Mouse (Mus musculus): ENCODE measurements at regions not wholly inside any gene's neighbourhood (a gene's known extent, or its start where the extent isn't known, plus 50 kb on each side); places are given as distances from the start of the nearest gene placed in this dataset.

DNA sequence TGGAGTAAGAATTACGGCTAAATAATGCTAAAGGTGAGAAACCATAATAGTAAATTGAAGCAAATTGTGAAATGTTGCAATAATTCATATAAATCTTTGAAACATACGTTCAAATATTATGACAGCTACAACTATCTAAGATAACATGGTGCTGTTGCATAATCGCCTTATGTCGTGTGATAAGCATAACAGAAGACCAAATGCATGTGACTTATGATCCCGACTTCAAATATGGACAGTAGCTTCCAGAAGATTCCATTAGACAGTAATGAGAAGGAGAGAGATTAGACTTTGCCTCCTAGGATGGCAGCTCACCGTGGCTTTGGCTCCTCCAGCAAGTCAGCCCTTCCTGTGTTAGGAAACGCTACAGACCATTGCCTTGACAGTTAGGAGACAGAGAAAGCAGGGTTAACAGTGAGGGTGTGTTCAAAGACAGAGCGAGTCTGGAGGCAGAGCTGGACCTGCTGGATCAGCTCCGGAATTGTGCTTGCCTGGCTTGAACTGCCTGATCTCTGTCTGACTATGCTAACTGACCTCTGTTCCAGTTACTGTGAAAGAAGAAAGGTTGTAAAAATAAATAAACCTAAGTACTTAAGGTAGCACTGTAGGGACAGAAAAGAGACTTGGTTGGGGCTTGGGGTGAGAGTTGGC, 434.6 kb upstream of the Tle4 start:
- DNase-seq: no peak

DNA sequence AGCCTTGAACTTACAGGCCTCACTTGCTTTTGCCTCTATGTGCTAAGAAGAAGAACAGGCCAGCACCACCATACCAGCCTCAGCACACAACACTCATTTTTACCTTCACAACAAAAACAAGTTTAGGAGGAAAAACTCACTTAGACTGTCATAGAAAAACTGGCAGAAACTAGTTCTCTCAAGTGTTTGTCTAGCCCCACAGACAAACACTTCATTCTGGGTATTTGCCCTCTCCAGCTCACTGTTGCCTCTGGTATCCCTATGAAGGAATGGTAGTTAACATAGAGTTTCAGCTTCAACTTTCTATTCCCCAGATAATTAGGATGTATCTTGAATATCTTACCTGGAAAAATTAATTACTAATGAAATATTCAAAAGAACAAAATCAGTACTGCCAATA, 433.6 kb upstream of the Tle4 start:
- no peak for DNase-seq

GRCm38 (mm10) chr19:15003596-15003995, 405.7 kb upstream of the Tle4 start:
- DNase-seq: no peak

GRCm38 (mm10) chr19:14993344-14993743, 395.5 kb upstream of the Tle4 start:
- no peak for DNase-seq

DNA sequence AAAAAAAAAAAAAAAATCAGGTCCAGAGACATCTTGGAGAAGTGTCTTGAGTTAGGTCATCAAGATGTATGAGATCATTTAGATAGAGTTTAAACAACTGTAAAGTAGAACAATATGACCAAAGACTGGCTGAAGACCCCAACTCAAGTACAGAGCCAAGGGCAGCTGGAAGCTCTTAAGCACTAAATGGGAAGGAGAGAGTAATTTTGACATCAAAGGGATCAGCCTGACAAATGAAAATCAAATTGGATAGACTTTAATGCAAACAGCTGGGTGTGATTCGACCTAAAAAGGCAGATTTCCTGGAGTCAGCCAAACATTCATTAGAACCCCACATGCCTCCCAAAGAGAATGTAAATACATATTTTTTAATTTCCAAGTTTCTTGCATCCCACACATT, 372.3 kb upstream of the Tle4 start:
- no peak for DNase-seq

DNA sequence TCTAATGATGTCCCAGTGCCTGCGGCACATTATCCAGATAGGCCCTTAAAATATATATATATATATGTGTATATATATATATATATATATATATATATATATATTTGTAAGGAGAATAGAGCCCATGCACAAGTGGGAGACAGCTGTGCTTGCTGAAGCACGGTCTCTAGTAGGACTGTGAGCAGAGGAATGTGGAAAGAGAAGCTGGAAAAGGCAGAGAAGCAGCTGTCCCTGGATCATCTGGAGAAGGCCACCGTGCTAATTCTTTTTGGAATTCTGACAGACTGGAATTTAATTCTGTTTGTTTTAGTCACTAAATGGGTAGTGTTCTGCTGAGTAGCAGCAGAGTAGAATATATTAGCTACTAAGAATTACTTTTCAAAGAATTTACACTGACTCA, 370.4 kb upstream of the Tle4 start:
- no peak for DNase-seq

- no peak for DNase-seq
Observed at GRCm38 (mm10) chr19:14957727-14958126, 359.9 kb upstream of the Tle4 start.

DNA sequence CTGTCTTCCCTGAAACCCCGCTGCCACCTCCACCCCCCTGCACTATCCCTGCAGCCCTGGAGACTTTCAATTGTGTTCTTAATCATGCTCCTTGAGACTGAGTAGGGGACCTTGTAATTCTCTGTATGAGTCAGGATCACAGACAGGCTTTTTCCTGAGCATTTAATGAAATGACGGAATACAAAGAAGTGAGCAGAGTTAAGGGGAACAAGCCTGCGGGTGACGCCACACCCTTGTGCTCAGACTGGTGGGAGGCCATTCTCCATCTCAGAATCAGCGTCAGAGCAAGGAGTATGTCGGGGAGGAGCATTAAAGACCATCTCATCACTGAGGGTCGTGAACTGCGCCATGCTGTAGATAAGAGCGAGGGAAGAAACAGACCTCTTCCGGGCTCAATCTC, 359.3 kb upstream of the Tle4 start:
- DNase-seq: no peak

DNA sequence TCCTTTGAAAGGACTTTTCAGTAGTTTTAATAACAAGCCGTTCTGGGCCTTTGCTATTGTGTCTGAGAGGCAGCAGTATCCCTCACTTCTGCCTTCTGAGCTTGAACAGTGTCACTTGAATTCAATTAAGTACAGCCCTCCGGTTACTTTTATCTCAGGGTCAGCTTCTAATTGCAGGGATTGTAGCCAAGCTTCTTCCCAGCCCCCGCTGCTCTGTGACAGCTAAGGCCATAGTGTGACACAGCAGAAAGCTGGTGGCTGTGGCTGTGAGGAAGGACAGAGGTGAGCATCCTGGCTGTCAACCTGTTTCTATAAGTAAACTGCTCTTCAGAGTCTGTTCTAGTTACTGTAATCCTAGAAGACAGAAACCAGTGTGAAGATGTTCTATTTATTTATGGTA, 358.5 kb upstream of the Tle4 start:
- no peak for DNase-seq

GRCm38 (mm10) chr19:14955969-14956368, 358.1 kb upstream of the Tle4 start:
- no peak for DNase-seq

DNA sequence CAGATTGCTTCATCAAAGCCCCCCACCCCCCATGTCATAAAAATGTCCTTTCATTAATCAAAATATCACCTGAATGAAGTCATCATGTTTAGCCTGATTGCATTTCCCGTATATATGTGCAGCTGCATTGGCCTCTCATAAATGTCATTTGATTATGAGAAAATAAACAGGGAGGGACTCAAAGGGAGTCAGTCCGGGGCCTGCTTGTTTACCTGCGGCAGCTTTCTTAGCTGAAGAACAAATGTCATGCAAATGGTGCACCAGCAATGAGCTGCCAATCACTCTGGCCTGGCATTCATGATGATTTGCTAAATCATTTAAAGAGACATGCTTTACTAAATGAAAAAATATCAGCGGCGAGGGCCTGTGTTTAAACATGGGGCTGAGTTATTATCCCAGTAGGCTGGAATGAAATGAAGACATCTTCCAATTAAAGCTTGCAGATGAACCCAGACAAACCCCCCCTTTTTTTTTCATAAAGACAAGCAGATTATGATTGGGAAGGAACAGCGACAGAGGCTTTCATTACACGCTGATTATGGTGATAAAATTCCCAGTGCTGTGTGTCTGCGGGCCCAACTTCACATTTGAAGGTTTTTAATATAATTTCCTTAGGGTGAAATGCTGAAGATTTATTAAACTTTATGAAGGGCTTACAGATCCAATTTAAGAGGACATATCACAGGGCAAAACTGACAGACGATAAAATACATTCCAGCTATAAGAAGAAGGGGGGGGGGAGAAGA, 342.5 kb upstream of the Tle4 start:
- no peak for DNase-seq

DNA sequence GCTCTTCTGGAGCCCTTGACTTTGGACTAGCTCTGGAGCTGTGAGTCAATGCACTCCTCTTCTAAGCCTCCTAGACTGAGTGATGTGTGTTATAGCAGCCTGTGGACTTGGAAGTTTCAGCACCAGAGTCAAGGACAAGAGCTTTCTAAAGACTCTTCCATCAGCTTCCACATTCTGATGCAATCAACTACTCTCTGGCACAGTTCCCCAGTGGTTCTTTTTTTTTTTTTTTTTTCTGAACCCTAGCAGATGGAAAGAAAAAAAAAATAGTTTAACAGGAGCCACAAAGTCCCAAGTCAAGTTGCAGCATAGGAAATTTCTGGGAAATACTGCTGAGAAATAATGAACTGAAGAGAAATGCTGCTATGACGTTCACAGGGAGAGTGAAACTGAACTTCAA, 324.4 kb upstream of the Tle4 start:
- DNase-seq: no peak

GRCm38 (mm10) chr19:14911056-14911850, 313.4 kb upstream of the Tle4 start:
- DNase-seq: no peak

DNA sequence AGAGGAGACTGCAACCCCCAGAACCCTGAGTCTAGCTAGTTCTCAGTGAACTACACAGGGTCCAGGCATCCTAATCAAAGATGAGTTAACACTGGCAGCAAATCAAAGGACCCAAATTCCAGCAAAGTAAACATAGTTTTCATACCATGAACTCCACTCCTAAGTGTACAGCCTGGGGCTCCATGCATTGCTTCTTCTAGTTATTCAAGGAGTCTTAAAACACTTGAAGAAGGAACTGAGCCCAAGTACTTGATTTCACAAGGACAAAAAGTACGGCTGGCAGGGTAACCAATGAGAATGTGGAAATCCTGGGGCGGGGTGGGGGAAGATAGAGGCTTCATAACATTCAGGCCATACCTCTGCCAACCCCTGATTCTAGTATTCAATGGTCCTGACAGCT, 297.0 kb upstream of the Tle4 start:
- no peak for DNase-seq

GRCm38 (mm10) chr19:14892390-14892758, 294.5 kb upstream of the Tle4 start:
- DNase-seq: no peak

- no peak for DNase-seq
Observed at GRCm38 (mm10) chr19:14891689-14892389, 294.0 kb upstream of the Tle4 start.

DNA sequence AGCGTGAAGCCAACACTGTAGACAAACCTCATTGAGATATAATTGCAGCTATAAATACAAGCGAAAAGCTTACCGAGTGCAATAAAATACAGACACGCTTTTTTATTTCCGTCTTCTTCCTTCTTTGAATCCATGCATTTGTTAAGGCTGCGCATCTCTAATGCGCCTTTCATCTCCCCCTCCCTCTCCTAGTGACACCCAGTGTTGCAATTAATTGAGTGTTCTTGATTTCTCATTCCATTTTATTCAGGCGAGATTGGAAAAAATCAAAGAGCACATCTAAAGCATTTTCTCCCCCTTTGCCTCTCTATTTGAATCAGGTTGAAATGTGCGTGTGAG, 293.2 kb upstream of the Tle4 start:
- DNase-seq: no peak

GRCm38 (mm10) chr19:14890241-14891089, 292.6 kb upstream of the Tle4 start:
- DNase-seq: no peak

GRCm38 (mm10) chr19:14889794-14890193, 291.9 kb upstream of the Tle4 start:
- no peak for DNase-seq

- no peak for DNase-seq
Observed at GRCm38 (mm10) chr19:14883707-14884421, 286.0 kb upstream of the Tle4 start.

DNA sequence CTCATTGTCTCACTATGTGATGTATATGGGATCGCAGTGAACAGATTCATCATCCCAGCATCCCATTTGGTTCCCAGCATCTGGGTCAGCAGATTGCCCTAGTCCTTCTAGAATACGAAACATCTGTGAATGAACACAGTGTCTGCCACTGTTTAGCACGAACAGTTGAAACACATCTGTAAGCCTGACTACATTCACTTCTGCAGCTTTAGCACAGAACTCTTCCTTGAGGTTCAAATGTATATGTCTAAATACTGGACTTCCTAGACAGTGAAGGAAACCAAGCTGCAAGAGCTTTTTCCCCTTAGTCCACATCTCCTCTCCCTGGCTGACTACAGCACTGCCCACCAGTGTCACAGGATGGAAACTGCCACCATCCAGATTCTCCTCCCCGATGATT, 283.0 kb upstream of the Tle4 start:
- DNase-seq: no peak

DNA sequence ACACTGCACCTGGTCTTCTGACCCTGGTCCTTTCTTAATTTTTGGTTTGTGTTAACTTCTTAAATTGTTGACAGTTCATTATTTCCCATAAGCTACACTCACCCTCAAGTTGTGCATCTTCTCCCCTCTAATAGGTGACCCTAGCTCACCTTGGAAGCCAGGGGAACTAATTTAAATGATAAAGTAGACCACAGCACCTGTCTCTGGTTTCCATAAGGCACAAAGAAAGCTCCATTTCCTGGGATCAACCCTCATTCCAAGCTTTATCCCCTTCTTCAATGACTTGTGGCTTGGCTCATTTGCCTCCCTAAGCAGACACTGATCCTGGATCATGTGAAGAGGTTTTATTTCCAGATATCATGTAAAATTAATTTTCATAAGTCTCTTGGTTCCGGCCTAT, 276.1 kb upstream of the Tle4 start:
- DNase-seq: no peak

Measured in thymus, adult 18-20 months (tissue).